Mouse (Mus musculus) retina, embryonic 14.5 days (tissue): ENCODE results near the gene Eif2b1.
"Not testable (repeated sequence)": the region's sequence is repeated elsewhere in the genome, so short reads cannot be mapped to it uniquely, and the experiment has no call there.

ENCODE experiments used
- DNase-seq: peaks from one replicate; pipeline ENCODE4 v3.0.0-alpha.2; 2015; ENCODE audit warnings: low spot score

The Eif2b1 gene

DNA sequence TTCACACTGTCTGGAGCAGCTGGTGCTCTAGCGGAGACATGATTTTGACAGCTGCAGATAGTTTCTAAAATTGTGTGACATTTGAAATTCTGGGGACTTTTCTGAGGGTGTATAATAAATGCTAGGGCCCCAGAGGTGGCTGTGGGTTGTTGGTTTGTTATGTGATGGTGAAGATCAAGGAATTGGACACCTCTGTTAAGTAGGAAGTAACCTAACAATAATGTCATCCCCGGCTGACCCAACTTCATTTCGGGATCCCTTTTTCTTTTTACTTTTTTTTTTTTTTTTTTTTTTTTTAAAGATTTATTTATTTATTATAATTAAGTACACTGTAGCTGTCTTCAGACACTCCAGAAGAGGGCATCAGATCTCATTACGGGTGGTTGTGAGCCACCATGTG lies 28.2 kb downstream of the Eif2b1 start:
- DNase-seq = not testable (repeated sequence)

DNA sequence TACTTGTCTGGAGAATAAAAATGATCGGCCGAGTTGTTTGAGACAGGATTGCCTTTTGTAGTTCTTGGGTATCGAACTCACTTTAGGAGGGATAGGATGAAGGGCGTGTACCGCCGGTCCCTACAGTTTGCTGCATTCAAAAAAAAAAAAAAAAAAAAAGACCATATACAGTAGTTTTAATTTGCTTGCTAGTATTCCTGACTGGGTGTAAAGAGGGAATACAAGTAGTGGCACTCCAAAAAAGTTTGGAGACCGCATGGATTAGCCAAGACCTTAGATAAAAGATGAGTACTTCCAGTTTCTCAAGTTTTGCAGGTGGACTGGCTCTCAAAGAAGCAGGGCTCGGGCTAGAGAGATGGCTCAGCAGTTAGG lies 37.3 kb downstream of the Eif2b1 start:
- no peak for DNase-seq

DNA sequence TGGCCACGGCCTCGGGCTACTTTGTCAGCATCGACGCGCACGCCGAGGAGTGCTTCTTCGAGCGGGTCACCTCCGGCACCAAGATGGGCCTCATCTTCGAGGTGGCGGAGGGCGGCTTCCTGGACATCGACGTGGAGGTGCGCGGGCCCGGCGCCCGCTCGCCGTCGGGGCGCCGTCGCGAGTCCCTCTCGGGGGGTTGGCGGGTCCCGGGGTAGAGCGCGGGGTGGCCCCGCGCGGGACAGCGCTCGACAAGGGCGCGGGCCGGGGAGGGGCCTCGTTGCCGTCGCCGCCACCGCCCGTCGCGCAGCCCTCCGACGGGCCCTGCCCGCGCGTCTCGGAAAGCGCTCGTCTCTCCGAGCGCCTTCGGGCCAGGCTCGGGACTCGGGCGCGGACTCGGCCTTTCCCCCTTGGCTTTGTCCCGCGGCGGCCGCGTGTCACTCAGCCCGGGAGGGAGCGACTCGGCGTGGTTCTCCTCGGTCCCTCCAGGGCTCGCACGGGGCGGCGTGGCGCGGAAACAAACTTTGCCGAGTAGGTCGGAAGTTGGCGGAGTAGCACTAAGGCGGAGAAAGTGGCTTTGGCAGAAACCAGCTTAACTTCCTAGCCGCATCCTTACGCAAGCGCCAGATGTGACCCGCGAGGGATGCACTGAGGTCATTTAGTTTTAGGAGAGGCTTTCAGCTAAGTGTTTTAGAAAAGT lies 37.9 kb downstream of the Eif2b1 start:
- DNase-seq = peak; percentile 68

DNA sequence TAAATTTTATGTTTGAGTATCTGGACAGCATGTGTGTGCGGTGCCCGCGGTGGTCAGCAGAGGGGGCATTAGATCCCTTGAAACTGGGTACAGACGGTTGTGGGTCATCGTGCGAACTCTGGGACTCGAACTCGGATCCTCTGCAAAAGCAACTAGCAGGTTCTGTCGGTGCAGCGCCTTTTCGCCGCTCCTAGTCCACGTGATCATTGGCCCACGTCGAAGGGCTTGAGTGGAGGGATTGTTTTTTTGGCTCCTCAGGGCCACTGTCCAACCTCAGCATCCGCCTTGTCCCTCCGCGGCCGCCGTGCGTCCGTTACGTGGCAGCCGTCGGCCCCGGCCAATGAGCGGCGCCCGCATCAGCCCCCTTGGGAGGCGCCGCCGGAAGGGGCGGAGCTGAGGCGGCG lies 38.5 kb downstream of the Eif2b1 start, which contains the start of gene Tmed2:
Gene Tmed2, plus strand, starts transcription at position 313 of the 404 bp plus-strand sequence.
- peak; percentile 98 for DNase-seq

DNA sequence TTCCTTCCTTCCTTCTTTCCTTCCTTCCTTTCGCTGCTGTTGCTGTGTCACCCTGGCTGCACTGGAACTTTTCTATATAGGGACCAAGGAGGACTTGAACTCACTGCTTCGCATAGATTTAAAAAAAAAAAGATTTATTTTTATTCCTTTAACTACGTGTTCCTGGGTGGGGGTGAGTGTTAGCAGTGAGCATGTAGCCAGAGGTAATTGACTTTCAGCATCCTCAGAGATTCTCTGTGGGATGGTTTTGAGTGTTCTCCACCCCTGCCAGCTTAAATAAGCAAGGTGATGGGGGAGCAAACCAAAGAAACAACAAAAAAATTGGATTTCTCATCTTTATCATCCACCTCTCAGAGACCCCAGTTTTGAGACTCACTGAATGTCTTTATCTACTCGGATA lies 39.0 kb downstream of the Eif2b1 start:
- no peak for DNase-seq

DNA sequence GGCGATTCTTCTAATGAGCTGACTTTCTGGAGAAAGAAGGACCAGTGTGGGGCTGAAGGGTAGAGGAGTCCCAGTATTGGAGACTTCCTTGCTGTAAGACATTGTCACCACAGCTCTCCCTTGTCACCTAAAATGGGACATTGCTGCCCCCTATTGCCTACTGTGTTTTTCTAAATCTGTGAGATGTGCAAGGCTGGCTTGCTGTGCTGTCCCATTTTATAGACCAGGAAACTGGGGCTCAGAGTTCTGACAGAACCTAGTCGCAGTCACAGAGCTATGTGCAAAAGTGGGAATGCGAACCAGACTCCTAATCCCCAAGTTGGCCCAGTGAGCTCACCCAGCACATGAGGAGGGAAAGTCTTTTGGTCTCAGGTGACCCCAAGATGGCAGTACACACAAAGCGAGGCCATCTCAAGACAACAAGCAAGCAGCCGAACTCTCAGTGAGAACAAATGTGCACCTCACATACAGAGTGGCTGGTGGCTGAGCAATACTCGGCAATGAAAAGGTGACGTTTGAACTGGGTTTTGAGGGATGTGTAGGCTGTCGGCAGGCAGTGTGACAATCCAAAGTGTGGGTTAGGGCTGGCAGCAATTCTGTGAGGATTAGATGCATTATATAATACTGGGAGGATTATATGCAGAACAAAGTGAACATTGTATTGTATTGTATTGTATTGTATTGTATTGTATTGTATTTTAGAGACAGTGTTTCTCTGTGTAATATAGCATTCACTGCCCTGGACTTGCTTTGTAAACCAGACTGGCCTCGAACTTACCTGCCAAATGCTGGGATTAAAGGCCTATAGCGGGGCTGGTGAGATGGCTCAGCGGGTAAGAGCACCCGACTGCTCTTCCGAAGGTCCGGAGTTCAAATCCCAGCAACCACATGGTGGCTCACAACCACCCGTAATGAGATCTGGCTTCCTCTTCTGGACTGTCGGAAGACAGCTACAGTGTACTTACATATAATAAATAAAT lies 39.8 kb downstream of the Eif2b1 start:
- DNase-seq = peak; percentile 65

DNA sequence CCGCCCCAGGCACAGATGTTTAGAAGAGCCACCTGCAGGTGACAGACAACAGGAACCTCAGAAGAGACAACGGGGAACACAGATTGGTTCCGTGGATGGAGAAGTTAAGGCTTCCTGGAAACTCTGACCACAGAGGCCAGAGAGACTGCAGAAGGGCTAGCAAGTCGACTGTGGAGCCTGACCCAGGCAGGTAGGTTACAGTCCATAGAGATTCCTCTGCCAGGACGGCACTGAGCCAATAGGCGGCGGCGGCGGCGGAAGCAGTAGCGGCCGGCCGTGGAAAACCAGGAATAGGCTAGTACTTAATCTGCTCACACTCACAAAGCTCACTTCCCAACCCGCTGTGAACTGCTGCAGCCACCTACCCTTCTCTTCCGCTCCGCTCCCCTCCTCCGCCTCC lies 42.2 kb downstream of the Eif2b1 start:
- DNase-seq = peak; percentile 40

DNA sequence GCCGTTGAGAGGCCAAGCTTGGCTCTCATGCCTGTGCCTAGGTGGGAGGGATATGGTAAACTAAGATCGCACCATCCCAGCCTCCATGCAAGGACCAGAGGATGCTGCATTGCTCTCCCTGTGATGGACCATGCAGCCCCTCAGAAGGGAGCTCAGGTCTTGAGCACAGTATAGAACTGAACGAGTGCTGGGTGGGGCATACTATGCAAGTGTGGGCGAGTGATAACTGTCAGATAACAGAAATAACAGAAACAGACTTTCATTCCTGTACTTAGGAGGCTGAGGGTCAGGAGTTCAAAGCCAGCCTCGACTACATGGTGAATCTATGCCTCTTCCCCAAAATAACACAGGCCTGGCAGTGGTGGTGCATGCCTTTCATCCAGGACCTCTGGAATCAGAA lies 43.9 kb downstream of the Eif2b1 start:
- DNase-seq = no peak

DNA sequence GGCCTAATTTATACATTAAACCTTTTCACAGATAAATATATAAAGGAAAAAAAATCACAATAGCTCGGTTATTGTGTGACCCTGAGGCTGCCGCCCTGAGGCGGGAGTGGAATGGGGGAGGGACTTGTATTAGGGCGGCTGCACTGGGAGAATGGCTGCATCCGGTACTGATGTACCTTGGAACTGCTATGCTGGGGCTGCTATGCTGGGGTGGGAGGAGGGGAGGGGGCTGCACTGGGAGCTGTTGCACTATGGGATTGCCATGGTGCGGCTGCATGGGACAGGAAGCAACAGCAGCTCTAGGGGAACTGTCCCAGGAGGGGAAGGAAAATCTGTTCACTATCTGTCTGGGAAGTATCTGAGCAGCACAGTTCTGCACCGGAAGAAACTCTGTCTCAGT lies 46.5 kb downstream of the Eif2b1 start:
- no peak for DNase-seq

DNA sequence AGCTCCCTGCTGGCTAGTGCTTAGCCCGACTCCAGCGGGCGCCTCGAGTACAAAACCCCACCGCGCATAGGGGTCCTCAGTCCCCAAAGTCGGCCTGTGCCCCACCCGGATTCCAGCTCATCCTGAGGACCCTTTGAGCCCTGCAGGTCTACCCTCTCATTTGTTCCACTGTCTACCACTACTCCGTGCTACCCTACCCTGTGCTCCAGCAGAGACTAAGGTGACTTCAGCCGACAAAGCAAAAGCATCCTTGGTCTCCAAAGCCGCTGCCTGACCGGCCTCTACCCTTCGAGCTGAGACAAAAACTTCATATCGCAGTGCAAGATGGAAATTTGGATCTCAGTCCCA lies 47.4 kb downstream of the Eif2b1 start:
- no peak for DNase-seq

DNA sequence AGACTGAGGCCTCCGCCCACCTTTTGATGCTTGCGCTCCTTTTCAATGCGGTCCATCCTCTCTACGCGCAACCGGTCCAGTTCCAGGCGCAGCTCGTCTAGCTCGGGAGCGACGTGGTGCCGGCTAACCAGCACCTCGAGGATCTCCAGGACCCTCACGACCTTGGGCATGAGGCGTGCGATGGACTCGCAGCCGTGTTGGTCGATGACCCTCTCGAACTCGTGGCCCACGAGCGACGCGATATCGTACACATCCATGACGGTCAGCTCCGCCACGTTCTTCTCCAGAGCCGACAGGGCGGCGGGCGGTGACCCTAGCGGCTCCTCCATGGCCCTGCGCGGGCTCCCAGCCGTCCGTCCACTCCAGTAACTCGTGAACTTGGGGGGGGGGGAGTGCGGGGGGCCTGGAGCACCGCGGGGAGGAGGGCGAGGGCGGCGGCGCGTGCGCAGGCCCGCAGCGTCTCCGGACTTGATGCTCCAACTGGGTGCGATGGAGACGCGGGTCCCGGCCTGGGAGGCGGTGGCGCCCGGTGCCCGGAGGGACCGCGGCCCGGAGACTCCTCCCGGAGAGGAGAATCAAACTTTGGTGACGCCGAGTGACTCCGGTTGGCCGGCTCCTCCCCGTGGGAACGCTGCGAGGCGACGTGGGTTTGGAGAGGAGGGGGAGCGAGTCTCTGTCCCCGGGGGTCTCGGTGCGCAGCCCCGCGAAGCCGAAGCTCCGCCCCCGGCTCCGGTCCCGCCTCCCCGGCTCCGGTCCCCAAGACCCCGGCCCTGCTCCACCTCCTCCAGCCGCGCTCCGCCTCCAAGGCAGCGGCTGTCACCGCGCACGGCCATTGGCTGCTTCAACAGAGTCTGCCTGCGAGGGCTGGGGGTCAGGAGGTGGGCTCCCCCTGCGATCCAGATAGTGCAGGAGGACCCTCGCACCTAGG lies 48.0 kb downstream of the Eif2b1 start, which contains the start of gene Rilpl1:
Gene Rilpl1, minus strand, starts transcription at position 737 of the 928 bp plus-strand sequence.
- DNase-seq = peak; percentile 89

DNA sequence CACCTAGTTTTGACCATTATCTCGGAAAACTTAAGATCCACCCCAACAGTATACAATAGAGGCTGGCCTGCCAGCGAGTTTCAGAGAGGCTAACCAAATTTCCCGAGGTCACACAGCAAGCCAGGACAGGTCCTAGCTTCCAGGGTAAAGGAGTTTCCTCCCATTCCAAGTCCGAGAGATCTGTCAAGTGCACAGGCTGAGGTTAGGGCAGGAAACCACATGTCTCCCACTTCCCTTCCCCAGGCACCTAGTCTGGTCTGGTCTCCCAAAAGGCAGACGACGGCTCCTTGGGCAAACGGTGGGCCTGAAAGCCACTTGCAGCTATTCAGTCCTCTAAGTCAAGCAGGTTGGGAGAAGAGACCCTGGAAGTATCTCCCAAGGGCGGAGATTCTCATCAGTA lies 49.2 kb downstream of the Eif2b1 start:
- no peak for DNase-seq

DNA sequence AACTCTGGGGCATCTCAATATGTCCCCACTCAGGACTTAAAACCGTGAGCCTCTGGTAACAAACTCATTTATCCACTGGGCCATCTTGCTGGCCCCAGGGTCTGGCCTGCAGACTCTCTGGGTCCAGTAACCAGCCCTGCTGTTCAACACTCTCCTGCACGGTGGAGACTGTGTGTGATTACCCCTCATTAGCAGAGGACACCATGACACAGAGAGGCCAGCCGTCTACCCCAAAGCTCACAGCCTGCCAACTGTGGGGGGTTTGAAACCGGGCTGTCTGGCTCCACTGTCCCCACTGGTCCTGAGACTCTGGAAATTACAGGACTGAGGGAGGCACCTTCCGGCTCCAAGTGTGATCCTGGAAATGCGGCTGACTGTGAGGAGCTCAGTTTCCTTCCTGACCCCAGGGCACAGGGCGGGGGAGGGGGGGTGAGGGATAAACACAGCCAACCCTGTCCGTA lies 49.7 kb downstream of the Eif2b1 start:
- DNase-seq = no peak

DNA sequence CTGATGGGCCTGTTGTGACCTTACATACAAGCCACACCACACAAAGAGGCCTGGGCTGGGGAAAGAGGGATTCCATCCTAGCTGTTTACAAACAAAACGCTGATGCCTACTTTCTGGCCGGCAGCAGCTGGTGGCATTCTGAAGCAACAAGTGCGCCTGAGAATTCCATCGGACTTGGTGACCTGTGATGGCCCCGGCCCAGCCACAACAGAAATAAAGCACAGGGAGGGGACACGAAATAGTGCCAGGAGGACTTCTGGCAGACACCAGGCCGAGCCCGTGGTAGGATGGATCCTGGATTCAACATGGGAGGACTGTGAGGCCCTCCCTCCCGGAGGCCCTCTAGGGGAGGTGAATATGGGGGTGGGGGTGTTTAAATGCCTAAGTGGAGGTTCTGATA lies 50.1 kb downstream of the Eif2b1 start:
- DNase-seq = no peak

DNA sequence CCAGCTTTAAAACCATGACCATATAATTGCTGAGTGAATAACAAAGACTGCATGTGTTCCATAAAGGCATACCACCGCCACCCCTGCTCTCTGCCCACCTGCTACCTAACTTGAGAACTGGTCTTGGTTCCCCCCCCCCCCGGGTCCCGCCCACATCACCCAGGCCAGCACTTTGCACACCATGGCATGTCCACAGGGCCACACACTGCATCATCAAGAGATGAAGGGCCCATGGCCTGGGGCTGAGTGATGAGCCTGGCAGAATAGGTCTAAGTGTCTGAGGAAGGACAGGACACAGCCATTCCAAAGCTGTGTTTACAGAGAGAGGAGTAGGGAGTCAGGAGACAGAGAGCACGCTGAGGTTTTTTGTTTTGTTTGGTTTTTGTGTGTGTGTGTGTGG lies 50.6 kb downstream of the Eif2b1 start:
- no peak for DNase-seq

DNA sequence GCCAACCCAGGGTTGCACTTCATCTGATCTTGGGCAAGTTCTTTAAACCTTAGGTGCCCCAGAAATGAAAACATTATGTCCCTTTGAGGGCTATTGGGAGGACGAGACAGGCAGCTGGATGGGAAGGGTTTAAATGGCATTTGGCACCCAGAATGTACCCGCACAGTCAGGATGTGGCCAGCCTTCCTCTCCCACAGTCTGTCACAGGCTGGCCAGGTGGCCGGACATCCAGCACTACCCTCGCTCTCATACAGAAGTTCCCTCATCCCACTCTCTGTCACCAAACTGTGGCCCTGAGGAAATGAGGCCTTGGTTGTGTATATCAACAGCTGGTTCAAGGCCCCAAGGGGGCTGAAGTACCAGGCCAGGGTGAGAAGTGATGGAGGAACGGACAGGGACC lies 54.0 kb downstream of the Eif2b1 start:
- no peak for DNase-seq

DNA sequence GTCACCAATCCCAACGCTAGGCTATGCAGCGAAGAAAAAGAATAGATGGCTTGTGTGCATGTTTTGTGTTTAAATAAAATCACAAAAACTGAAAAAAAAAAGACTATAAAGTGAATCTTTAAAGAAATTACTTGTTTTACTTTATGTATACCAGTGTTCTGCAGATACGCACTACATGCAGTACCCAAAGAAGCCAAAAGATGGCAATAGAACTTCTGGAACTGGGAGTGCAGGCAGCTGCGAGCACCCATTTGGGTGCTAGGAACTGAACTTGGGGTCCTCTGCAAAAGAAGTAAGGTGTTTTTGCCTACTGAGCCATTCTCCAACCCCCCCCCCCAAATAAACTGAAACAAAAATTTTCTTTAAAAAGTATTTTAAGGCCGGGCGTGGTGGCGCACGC lies 55.9 kb downstream of the Eif2b1 start:
- DNase-seq = no peak

DNA sequence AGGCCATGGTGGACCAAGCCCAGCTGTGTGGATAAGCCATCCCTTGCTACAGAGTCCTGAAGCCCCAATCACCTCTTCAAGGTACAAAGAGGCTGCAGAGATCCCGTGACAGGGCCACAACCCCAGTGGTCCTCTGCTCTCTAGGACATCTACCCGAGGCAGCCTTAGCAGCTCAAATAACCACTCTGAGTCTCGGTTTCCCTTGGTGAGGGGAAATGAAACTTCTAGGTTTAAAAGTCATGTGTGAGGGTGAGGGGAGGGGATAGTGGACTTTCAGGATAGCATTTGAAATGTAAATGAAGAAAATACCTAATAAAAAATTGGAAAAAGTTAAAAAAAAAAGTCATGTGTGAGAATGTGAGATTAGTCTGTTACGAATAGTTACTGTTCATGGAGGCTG lies 57.3 kb downstream of the Eif2b1 start:
- no peak for DNase-seq
